Mouse (Mus musculus): ENCODE measurements around the gene Duoxa1.

GRCm38 (mm10) chr2:122305097-122305892 is 8.2 kb downstream of the Duoxa1 start:
- TF ChIP-seq CTCF (IDR thresholded peaks at IDR 0.05; ENCODE audit: control insufficient read depth, insufficient read depth, low read length): no peak
- no peak for TF ChIP-seq POLR2A (IDR thresholded peaks at IDR 0.05; ENCODE audit: borderline replicate concordance, control insufficient read depth, low read depth, low read length)

All from bone marrow, adult 2 months (tissue).